Mouse (Mus musculus) olfactory bulb, adult 2 months (tissue): ENCODE results near the gene Tmem43. TPM values are rescaled to one million over a fixed set of nuclear protein-coding genes. Genes with fewer than 3 reads are reported as not detected.
A peak's percentile ranks its signal among the peaks of the same experiment; 100 is the strongest.

ENCODE experiments used
- H3K27ac ChIP-seq: fragments of 200-500 bp; 2 replicates; pipeline ENCODE4 v1.5.1; 2012; ENCODE audit warnings: low read depth, low read length; ENCODE audit not compliant: insufficient read depth
- H3K4me1 ChIP-seq: fragments of 200-500 bp; 2 replicates; pipeline ENCODE4 v1.6.1; 2012; ENCODE audit warnings: low read length; ENCODE audit not compliant: control insufficient read depth, insufficient read depth
- H3K4me3 ChIP-seq: fragments of 200-500 bp; 2 replicates; pipeline ENCODE4 v1.5.1; 2012; ENCODE audit warnings: mild to moderate bottlenecking, low read depth, low read length, moderate library complexity; ENCODE audit not compliant: insufficient read depth
- CTCF ChIP-seq: fragments of 200-500 bp; IDR thresholded peaks from 2 replicates; pipeline ENCODE4 v1.5.1; 2012; ENCODE audit warnings: low read depth, mild to moderate bottlenecking, low read length, moderate library complexity; ENCODE audit not compliant: insufficient read depth
- POLR2A ChIP-seq: fragments of 200-500 bp; IDR thresholded peaks from 2 replicates; pipeline ENCODE4 v1.6.1; 2012; ENCODE audit warnings: mild to moderate bottlenecking, low read depth, low read length, moderate library complexity; ENCODE audit not compliant: insufficient read depth
- WGBS: fragments of 180-500 bp; shearing (Covaris S2); methylation state at CpG from one replicate; pipeline ENCODE4 v1.1.7; 2018; 5-methylcytosine and 5-hydroxymethylcytosine counted together
- polyA plus RNA-seq: library from polyadenylated mRNA; stranded (reverse); fragments of >200 nt; gene quantifications from 2 replicates; pipeline ENCODE4 v1.2.4, GENCODE M21; 2012; ENCODE audit warnings: low replicate concordance; ENCODE audit not compliant: missing spikeins, insufficient read depth, insufficient read length

The Tmem43 gene
- polyA plus RNA-seq, 1 experiment: not detected

GRCm38 (mm10) chr6:91483371-91483770 lies 9.9 kb downstream of the Tmem43 start:
- peaks cover 10% of the 10 kb centered on the region for H3K4me1 ChIP-seq
- no peak overlapping the region for H3K27ac ChIP-seq
- no peak for TF ChIP-seq CTCF
- WGBS: 83% methylated on average over 2 of the region's 2 CpGs
- no peak overlapping the region for H3K4me3 ChIP-seq

- peaks cover 21% of the 10 kb centered on the region for H3K4me1 ChIP-seq
- WGBS: 88% methylated on average over 15 of the region's 15 CpGs
- H3K4me3 ChIP-seq: no peak overlapping the region
- 0 out of 2 replicates have a peak overlapping the region, but pooled peaks have one; percentile 4 for H3K27ac ChIP-seq
- TF ChIP-seq CTCF (no peak), POLR2A (no peak)
These were observed 13.4 kb downstream of the Tmem43 start for GRCm38 (mm10) chr6:91486736-91487453.

DNA sequence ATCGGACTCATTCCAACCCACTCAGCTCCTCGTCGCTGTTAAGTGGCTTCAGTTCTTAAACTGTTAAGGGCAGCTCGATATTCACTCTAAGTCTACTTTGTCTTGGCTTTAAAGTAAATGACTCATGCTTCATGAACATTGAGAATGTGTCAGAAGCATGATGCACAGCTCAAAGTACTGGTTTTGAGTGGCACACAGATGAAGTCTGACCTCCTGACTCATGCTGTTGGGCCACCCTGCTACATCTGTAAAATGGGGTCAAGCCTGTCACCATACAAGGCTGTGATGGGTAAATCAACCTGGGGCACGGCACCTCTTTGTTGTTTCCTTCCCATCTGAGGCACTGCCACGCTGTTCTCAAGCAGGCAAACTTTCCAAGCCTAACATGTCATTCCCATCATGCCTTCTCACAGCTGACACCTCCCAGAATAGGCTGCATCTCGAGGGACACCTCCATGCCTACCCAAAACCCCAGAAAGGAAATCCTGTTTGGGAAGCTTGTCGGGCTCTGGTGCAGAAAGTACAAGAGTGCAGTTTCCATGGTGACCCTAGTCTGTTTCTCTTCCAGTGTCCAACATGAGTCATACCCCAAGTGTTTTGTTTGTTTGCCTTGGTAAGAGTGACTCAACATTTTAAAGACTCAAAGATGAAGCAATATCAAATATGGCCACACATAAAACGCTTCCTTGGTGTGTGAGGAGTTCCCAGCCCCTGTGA lies 15.2 kb downstream of the Tmem43 start:
- Histone ChIP-seq H3K27ac (peak overlapping the region; percentile 81), H3K4me3 (no peak overlapping the region), H3K4me1 (peaks cover 21% of the 10 kb centered on the region)
- TF ChIP-seq CTCF (no peak), POLR2A (no peak)
- 29% methylated on average over 9 of the region's 9 CpGs for WGBS

GRCm38 (mm10) chr6:91489872-91490271 lies 16.4 kb downstream of the Tmem43 start:
- Histone ChIP-seq H3K27ac (peak overlapping the region; percentile 87), H3K4me3 (no peak overlapping the region), H3K4me1 (peaks cover 21% of the 10 kb centered on the region)
- WGBS: 46% methylated on average over 10 of the region's 10 CpGs
- TF ChIP-seq POLR2A (no peak), CTCF (no peak)

GRCm38 (mm10) chr6:91491004-91491403 lies 17.5 kb downstream of the Tmem43 start:
- no peak for TF ChIP-seq POLR2A
- TF ChIP-seq CTCF: no peak
- Histone ChIP-seq H3K4me1 (peaks cover 21% of the 10 kb centered on the region), H3K4me3 (no peak overlapping the region), H3K27ac (0 out of 2 replicates have a peak overlapping the region, but pooled peaks have one; percentile 87)
- 74% methylated on average over 6 of the region's 6 CpGs for WGBS

- Histone ChIP-seq H3K4me3 (no peak overlapping the region), H3K4me1 (peaks cover 11% of the 10 kb centered on the region), H3K27ac (no peak overlapping the region)
- TF ChIP-seq POLR2A (no peak), CTCF (no peak)
- WGBS: 89% methylated on average over 10 of the region's 10 CpGs
These were observed 19.6 kb downstream of the Tmem43 start for GRCm38 (mm10) chr6:91493053-91493452.

GRCm38 (mm10) chr6:91494526-91494925 lies 21.0 kb downstream of the Tmem43 start:
- H3K27ac ChIP-seq: no peak overlapping the region
- no peak for TF ChIP-seq POLR2A
- no peak for TF ChIP-seq CTCF
- peaks cover 7% of the 10 kb centered on the region for H3K4me1 ChIP-seq
- WGBS: 91% methylated on average over 8 of the region's 8 CpGs
- H3K4me3 ChIP-seq: no peak overlapping the region

DNA sequence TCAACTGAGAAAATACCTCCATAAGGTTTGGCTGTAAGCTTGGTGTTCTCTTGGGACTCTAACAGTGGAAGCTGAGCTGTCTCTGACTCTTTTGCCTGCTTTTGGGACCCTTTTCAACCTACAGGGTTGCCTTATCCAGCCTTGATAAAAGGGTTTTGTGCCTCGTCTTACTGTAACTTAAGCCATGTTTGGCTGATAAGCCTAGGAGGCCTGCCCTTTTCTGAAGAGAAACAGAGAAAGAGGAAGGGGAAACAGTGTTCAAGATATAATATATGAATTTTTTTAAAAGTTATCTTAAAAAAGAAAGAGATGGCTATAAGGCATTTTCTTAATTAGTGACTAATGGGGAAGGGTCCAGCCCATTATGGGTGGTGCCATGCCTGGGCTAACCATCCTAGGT lies 29.8 kb downstream of the Tmem43 start:
- no peak overlapping the region for H3K27ac ChIP-seq
- TF ChIP-seq CTCF (no peak), POLR2A (no peak)
- no peaks in the 10 kb centered on the region for H3K4me1 ChIP-seq
- 97% methylated on average over 1 of the region's 1 CpGs for WGBS
- no peak overlapping the region for H3K4me3 ChIP-seq

DNA sequence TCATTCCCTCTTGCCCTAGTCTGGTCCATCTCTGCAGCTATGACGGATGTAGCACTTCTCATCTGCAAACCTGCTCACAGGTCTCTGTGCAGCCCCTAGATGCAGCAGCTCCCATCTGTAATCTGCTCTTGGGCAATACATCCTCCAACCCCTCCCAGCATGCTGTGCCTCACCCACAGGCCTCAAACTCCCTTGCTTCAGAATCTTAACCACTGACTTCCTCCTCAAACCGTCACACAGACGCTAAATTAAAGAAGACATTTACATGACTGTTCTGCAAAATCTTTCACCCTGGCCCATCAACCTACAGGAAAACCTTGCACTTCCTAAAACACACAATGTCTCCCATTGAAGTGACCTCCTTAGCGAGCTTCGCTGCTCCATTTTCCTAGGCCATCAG lies 32.5 kb downstream of the Tmem43 start:
- H3K4me1 ChIP-seq: peaks cover 3% of the 10 kb centered on the region; the same call in 1 of the 2 replicates
- no peak overlapping the region for H3K27ac ChIP-seq
- no peak overlapping the region for H3K4me3 ChIP-seq
- 94% methylated on average over 5 of the region's 5 CpGs for WGBS
- TF ChIP-seq POLR2A (no peak), CTCF (no peak)
